Comparison of ENCODE assay signal across 14 mouse cellular contexts in the genomic region with DNA sequence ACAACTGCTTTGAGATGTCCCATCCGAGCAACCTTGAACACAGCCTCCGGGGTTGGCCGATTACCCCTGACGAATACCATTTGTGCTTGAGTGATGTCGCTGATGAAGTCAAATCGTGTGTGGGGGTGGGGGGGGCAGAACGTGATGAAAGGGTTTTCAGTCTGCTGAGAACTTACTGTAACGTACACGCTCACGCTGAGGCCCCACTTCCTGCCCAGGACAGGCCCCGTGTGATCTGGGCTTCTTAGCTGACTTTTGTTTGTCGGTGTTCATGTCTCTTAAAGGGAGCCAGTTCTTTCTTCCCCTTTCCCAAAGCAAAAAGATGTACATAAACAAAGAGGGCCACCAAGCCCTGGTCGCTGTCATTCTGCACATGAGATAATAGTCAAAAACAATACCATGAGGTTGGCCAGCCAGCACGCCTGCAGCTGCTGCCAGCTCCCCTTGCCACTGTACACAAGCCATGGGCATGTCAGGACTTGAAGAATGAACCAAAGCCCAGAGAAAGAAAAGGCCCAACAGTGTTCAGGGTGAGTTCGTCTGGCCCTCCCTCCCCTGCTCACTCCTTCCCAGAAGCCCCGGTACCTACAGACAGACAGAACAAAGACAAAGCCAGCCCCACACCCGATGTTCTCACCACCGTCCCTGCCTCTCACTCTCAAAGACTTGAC. TPM values are rescaled to one million over a fixed set of nuclear protein-coding genes. Genes with fewer than 3 reads are reported as not detected.
A peak's percentile ranks its signal among the peaks of the same experiment; 100 is the strongest.
DNase-seq lines count a peak whose midpoint lies in the region; ATAC-seq and TF ChIP-seq lines count a peak whose summit lies in the region.
"Had no signal": no experiment of that assay in that cellular context is flagged by ENCODE, and none has a peak within 500 bp of the region (broad histone marks: within the 10 kb centered on the region; RNA-seq: fewer than 3 reads in every experiment).

No protein-coding gene starts in this region.

- 0 out of 2 replicates have a peak, but pooled peaks have one; percentile 3 for ATAC-seq in neural tube, embryonic 13.5 days (ENCODE audit: low read depth)
- ATAC-seq in neural tube, embryonic 15.5 days (ENCODE audit: low FRiP score), result no peak
- peak; percentile 41; the same call in 1 of the 2 replicates for ATAC-seq in hindbrain, embryonic 16.5 days
- ATAC-seq: forebrain, embryonic 16.5 days had no signal

- DNase-seq in heart, embryonic 10.5 days (ENCODE audit: low spot score), result no peak
- DNase-seq in heart, adult 2 months, result no peak
- DNase-seq in thymus, postnatal 36 days, result peak; percentile 61 to 74
- no peak for DNase-seq in testis, postnatal 14 days (ENCODE audit: low spot score)
- no peak for DNase-seq in layer of hippocampus, adult 2 months (ENCODE audit: low spot score in 2 of 2)
- DNase-seq: adrenal gland, postnatal 14 days; cerebellum, postnatal 10 days had no signal

- no peak for TF ChIP-seq POLR2A in heart, adult 2 months (IDR thresholded peaks at IDR 0.05; ENCODE audit: insufficient read depth, low read depth, low read length)

- H3K27ac ChIP-seq in heart, embryonic 10.5 days, result peak overlapping the region; percentile 37; the same call in 1 of the 2 replicates
- H3K27ac ChIP-seq in heart, adult 2 months, result no peak overlapping the region
- H3K27ac ChIP-seq in neural tube, embryonic 13.5 days (replicated peaks), result no peak overlapping the region
- H3K27ac ChIP-seq in neural tube, embryonic 15.5 days (replicated peaks), result no peak overlapping the region
- no peak overlapping the region for H3K27ac ChIP-seq in hindbrain, embryonic 16.5 days (ENCODE audit: low read depth, low read length)
- no peak overlapping the region for H3K27ac ChIP-seq in layer of hippocampus, adult 2 months
- H3K27ac ChIP-seq: heart, embryonic 15.5 days had no signal

- TF ChIP-seq EP300 in heart, adult 2 months (IDR thresholded peaks at IDR 0.05; ENCODE audit: insufficient read depth, low read depth, low read length), result no peak

- H3K36me3 ChIP-seq in heart, embryonic 10.5 days, result no peaks in the 10 kb centered on the region
- H3K36me3 ChIP-seq in heart, adult 2 months (ENCODE audit: control insufficient read depth, insufficient read depth, low read length), result no peaks in the 10 kb centered on the region
- no peaks in the 10 kb centered on the region for H3K36me3 ChIP-seq in neural tube, embryonic 13.5 days
- H3K36me3 ChIP-seq in neural tube, embryonic 15.5 days, result no peaks in the 10 kb centered on the region
- no peaks in the 10 kb centered on the region for H3K36me3 ChIP-seq in hindbrain, embryonic 16.5 days (ENCODE audit: control insufficient read depth, insufficient read depth, low read length)
- H3K36me3 ChIP-seq: heart, embryonic 15.5 days had no signal

- H3K4me3 ChIP-seq in heart, embryonic 10.5 days, result no peak overlapping the region
- H3K4me3 ChIP-seq in heart, adult 2 months, result no peak overlapping the region
- H3K4me3 ChIP-seq in neural tube, embryonic 13.5 days, result no peak overlapping the region
- no peak overlapping the region for H3K4me3 ChIP-seq in neural tube, embryonic 15.5 days (replicated peaks)
- no peak overlapping the region for H3K4me3 ChIP-seq in hindbrain, embryonic 16.5 days (ENCODE audit: low read length)
- H3K4me3 ChIP-seq in layer of hippocampus, adult 2 months, result no peak overlapping the region
- H3K4me3 ChIP-seq: heart, embryonic 15.5 days had no signal

- peaks cover 9% of the 10 kb centered on the region; the same call in 1 of the 2 replicates for H3K4me1 ChIP-seq in heart, embryonic 10.5 days
- H3K4me1 ChIP-seq in heart, adult 2 months (ENCODE audit: control insufficient read depth, insufficient read depth, low read length), result no peaks in the 10 kb centered on the region
- no peaks in the 10 kb centered on the region for H3K4me1 ChIP-seq in neural tube, embryonic 13.5 days (replicated peaks)
- peaks cover 9% of the 10 kb centered on the region; the same call in 1 of the 2 replicates for H3K4me1 ChIP-seq in neural tube, embryonic 15.5 days
- 0 out of 2 replicates have a peak, but pooled peaks cover 2% of the 10 kb centered on the region for H3K4me1 ChIP-seq in hindbrain, embryonic 16.5 days (ENCODE audit: control insufficient read depth, insufficient read depth, low read depth, low read length)

- H3K9me3 ChIP-seq in heart, embryonic 10.5 days, result no peaks in the 10 kb centered on the region
- no peaks in the 10 kb centered on the region for H3K9me3 ChIP-seq in neural tube, embryonic 13.5 days
- no peaks in the 10 kb centered on the region for H3K9me3 ChIP-seq in neural tube, embryonic 15.5 days (replicated peaks)
- H3K9me3 ChIP-seq in hindbrain, embryonic 16.5 days (ENCODE audit: control insufficient read depth, low read length), result no peaks in the 10 kb centered on the region
- H3K9me3 ChIP-seq: heart, embryonic 15.5 days had no signal

- no peaks in the 10 kb centered on the region for H3K27me3 ChIP-seq in heart, embryonic 10.5 days (ENCODE audit: insufficient read depth, poor library complexity, severe bottlenecking)
- H3K27me3 ChIP-seq in heart, adult 2 months (ENCODE audit: control insufficient read depth, insufficient read depth, low read length), result no peaks in the 10 kb centered on the region
- H3K27me3 ChIP-seq in neural tube, embryonic 13.5 days, result no peaks in the 10 kb centered on the region
- H3K27me3 ChIP-seq in neural tube, embryonic 15.5 days (replicated peaks), result no peaks in the 10 kb centered on the region; the same call in 1 of the 2 replicates
- no peaks in the 10 kb centered on the region for H3K27me3 ChIP-seq in hindbrain, embryonic 16.5 days (replicated peaks; ENCODE audit: control insufficient read depth, insufficient read depth, low read length)

- no peak overlapping the region for H3K4me2 ChIP-seq in neural tube, embryonic 13.5 days
- H3K4me2 ChIP-seq in neural tube, embryonic 15.5 days, result no peak overlapping the region
- no peak overlapping the region for H3K4me2 ChIP-seq in hindbrain, embryonic 16.5 days (ENCODE audit: low read length)
- H3K4me2 ChIP-seq: heart, embryonic 15.5 days had no signal

- no peaks in the 10 kb centered on the region for H3K79me2 ChIP-seq in heart, adult 2 months (replicated peaks; ENCODE audit: control insufficient read depth, insufficient read depth, low read length)

- no peak for TF ChIP-seq CTCF in heart, adult 2 months (IDR thresholded peaks at IDR 0.05)
- no peak for TF ChIP-seq CTCF in layer of hippocampus, adult 2 months (conservative IDR thresholded peaks at IDR 0.05)

- no peak overlapping the region for H3K9ac ChIP-seq in heart, adult 2 months (ENCODE audit: low read depth, low read length)
- H3K9ac ChIP-seq in neural tube, embryonic 13.5 days, result no peak overlapping the region
- no peak overlapping the region for H3K9ac ChIP-seq in neural tube, embryonic 15.5 days (replicated peaks)
- H3K9ac ChIP-seq in hindbrain, embryonic 16.5 days (ENCODE audit: low read depth, low read length), result no peak overlapping the region
- H3K9ac ChIP-seq: heart, embryonic 15.5 days had no signal

- intact Hi-C loops in heart, adult 2 months (cut with DNase I), result no loop called here

- 47% methylated on average over 18 of the region's 18 CpGs for WGBS in heart, embryonic 10.5 days
- 42% methylated on average over 18 of the region's 18 CpGs for WGBS in heart, adult 2 months
- 60% methylated on average over 18 of the region's 18 CpGs for WGBS in neural tube, embryonic 13.5 days
- WGBS in neural tube, embryonic 15.5 days, result 57% methylated on average over 18 of the region's 18 CpGs
- 47% methylated on average over 18 of the region's 18 CpGs for WGBS in hindbrain, embryonic 16.5 days

RNA-seq across cellular contexts. Expression of gene Setd4, which starts 29.2 kb away (rescaled TPM):
- 8.1 and 12.1 TPM in 2 replicates for polyA plus RNA-seq in heart, embryonic 10.5 days (2016; fragmentation: Nextera tagmentation; extraction: Ambion mirVana)
- under 1 TPM; 0.70 to 0.96 TPM for total RNA-seq in heart, adult 2 months (2021)
- polyA plus RNA-seq in heart, adult 2 months (2012; rRNA removed), result 3.7 and 4.6 TPM in 2 replicates
- 13.7 and 16.0 TPM in 2 replicates for polyA plus RNA-seq in neural tube, embryonic 13.5 days (2015; fragmentation: Nextera tagmentation; extraction: Ambion mirVana)
- polyA plus RNA-seq in neural tube, embryonic 15.5 days (2015; fragmentation: Nextera tagmentation; extraction: Ambion mirVana), result 18.0 and 18.9 TPM in 2 replicates
- polyA plus RNA-seq in hindbrain, embryonic 16.5 days (2015; fragmentation: Nextera tagmentation; extraction: Ambion mirVana), result 15.8 and 17.1 TPM in 2 replicates
- total RNA-seq in layer of hippocampus, adult 2 months (2021), result 10 to 100 TPM in 1 of 2 experiments, 1 to 10 TPM in 1; 9.6 to 12.9 TPM

RNA-seq across cellular contexts. Expression of gene Cbr1, which starts 31.0 kb away (rescaled TPM):
- polyA plus RNA-seq in heart, embryonic 10.5 days (2016; fragmentation: Nextera tagmentation; extraction: Ambion mirVana), result 51.5 and 71.7 TPM in 2 replicates
- 10 to 100 TPM; 28.3 to 32.0 TPM for total RNA-seq in heart, adult 2 months (2021)
- polyA plus RNA-seq in heart, adult 2 months (2012; rRNA removed), result 45.5 and 46.8 TPM in 2 replicates
- polyA plus RNA-seq in neural tube, embryonic 13.5 days (2015; fragmentation: Nextera tagmentation; extraction: Ambion mirVana), result 151 and 158 TPM in 2 replicates
- polyA plus RNA-seq in neural tube, embryonic 15.5 days (2015; fragmentation: Nextera tagmentation; extraction: Ambion mirVana), result 133 and 155 TPM in 2 replicates
- polyA plus RNA-seq in hindbrain, embryonic 16.5 days (2015; fragmentation: Nextera tagmentation; extraction: Ambion mirVana), result 138 and 152 TPM in 2 replicates
- total RNA-seq in layer of hippocampus, adult 2 months (2021), result 10 to 100 TPM; 70.0 to 75.4 TPM

RNA-seq across cellular contexts. Expression of gene Gm5678, which starts 53.2 kb away (rescaled TPM):
- polyA plus RNA-seq in heart, embryonic 10.5 days (2016; fragmentation: Nextera tagmentation; extraction: Ambion mirVana), result not detected in 2 replicates
- total RNA-seq in heart, adult 2 months (2021), result 1 to 10 TPM; 1.6 to 2.5 TPM
- not detected in 2 replicates for polyA plus RNA-seq in heart, adult 2 months (2012; rRNA removed)
- not detected in 2 replicates for polyA plus RNA-seq in neural tube, embryonic 13.5 days (2015; fragmentation: Nextera tagmentation; extraction: Ambion mirVana)
- polyA plus RNA-seq in neural tube, embryonic 15.5 days (2015; fragmentation: Nextera tagmentation; extraction: Ambion mirVana), result not detected in 2 replicates
- not detected in 2 replicates for polyA plus RNA-seq in hindbrain, embryonic 16.5 days (2015; fragmentation: Nextera tagmentation; extraction: Ambion mirVana)
- total RNA-seq in layer of hippocampus, adult 2 months (2021), result 1 to 10 TPM; 2.3 to 4.6 TPM
- polyA plus RNA-seq: C2C12; forebrain, embryonic 16.5 days; heart, embryonic 15.5 days; lung, embryonic 16.5 days had no signal

Comparison
In these comparisons a context has a peak if more than half of its experiments do, and no peak if none do; other contexts are left out.
1. DNase-seq: peak in thymus, postnatal 36 days (2 of 2); none in heart, embryonic 10.5 days (single experiment), heart, adult 2 months (0 of 2), testis, postnatal 14 days (single experiment) and layer of hippocampus, adult 2 months (0 of 2).